Mouse (Mus musculus) limb, embryonic 11.5 days (tissue): ENCODE results near the gene Gpat3. TPM values are rescaled to one million over a fixed set of nuclear protein-coding genes. Genes with fewer than 3 reads are reported as not detected.

ENCODE experiments used
- ATAC-seq: fragments of 200-750 bp; cut with Nextera tagmentation; 2 replicates; pipeline ENCODE4 v1.8.0; 2017; ENCODE audit warnings: low read depth; ENCODE audit not compliant: insufficient number of reproducible peaks, low FRiP score, low TSS enrichment
- DNase-seq: peaks from one replicate; pipeline ENCODE4 v3.0.0-alpha.2; 2015; ENCODE audit warnings: low spot score
- H3K27ac ChIP-seq: fragments of 300-500 bp; sonication (generic); replicated peaks from 2 replicates; pipeline ENCODE4 v1.5.1; 2014; ENCODE audit warnings: low read depth, mild to moderate bottlenecking, low read length
- H3K27me3 ChIP-seq: fragments of 300-500 bp; sonication (generic); 2 replicates; pipeline ENCODE4 v1.6.1; 2014; ENCODE audit warnings: mild to moderate bottlenecking, low read length, mixed read lengths; ENCODE audit not compliant: control insufficient read depth, insufficient read depth
- H3K36me3 ChIP-seq: fragments of 300-500 bp; sonication (generic); 2 replicates; pipeline ENCODE4 v1.6.1; 2014; ENCODE audit warnings: mild to moderate bottlenecking, low read length, moderate library complexity, mixed read lengths; ENCODE audit not compliant: control insufficient read depth, insufficient read depth
- H3K4me1 ChIP-seq: fragments of 300-500 bp; sonication (generic); 2 replicates; pipeline ENCODE4 v1.6.1; 2014; ENCODE audit warnings: low read length, mixed read lengths; ENCODE audit not compliant: control insufficient read depth, insufficient read depth
- H3K4me2 ChIP-seq: fragments of 300-500 bp; sonication (generic); 2 replicates; pipeline ENCODE4 v1.6.1; 2014; ENCODE audit warnings: low read depth, mild to moderate bottlenecking, moderate library complexity; ENCODE audit not compliant: severe bottlenecking
- H3K4me3 ChIP-seq: fragments of 300-500 bp; sonication (generic); 2 replicates; pipeline ENCODE4 v1.5.1; 2014; ENCODE audit warnings: low read depth, low read length
- H3K9ac ChIP-seq: fragments of 300-500 bp; sonication (generic); 2 replicates; pipeline ENCODE4 v1.6.1; 2014; ENCODE audit warnings: mild to moderate bottlenecking, low read length
- H3K9me3 ChIP-seq: fragments of 300-500 bp; sonication (generic); 2 replicates; pipeline ENCODE4 v1.6.1; 2016; ENCODE audit warnings: low read length; ENCODE audit not compliant: control insufficient read depth
- WGBS: fragments of 180-500 bp; shearing (Covaris S2); extraction: QIAGEN DNeasy Blood & Tissue Kit; methylation state at CpG from one replicate; pipeline ENCODE4 v1.1.7; 2014; 5-methylcytosine and 5-hydroxymethylcytosine counted together
- polyA plus RNA-seq: library from polyadenylated mRNA; unstranded; fragments of >200 nt; fragmentation: Nextera tagmentation; extraction: Ambion mirVana; gene quantifications from 2 replicates; pipeline ENCODE4 v1.2.1, GENCODE M21; 2014

The Gpat3 gene
- polyA plus RNA-seq, 1 experiment from 2014 or later = 0.45 TPM

DNA sequence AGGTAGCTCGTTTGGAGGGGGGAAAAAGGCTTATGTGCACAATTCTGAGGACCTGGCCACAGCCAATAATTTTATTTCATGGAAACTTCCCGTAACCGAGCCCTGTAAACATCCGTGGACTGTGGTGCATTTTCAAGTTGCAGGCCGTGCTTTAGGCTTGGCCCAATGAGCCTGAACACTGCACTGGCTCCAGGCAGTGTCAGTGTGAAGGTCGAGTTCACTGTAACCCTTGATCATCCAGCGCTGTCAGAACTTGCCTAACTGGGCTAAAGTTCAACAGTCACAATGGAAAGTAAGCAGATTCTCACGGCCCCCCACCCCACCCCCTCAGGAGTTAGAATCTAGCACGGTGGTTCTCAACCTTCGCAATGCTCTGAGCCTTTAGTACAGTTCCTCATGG, 50.7 kb downstream of the Gpat3 start:
- ATAC-seq (no peak), DNase-seq (no peak)
- WGBS = 82% methylated on average over 10 of the region's 10 CpGs
- Histone ChIP-seq H3K27ac (no peak overlapping the region), H3K9ac (no peak overlapping the region), H3K27me3 (no peaks in the 10 kb centered on the region), H3K4me2 (no peak overlapping the region), H3K36me3 (no peaks in the 10 kb centered on the region), H3K4me3 (no peak overlapping the region), H3K9me3 (no peaks in the 10 kb centered on the region), H3K4me1 (no peaks in the 10 kb centered on the region)

GRCm38 (mm10) chr5:100899745-100900489, 54.4 kb downstream of the Gpat3 start:
- ATAC-seq (no peak), DNase-seq (no peak)
- no peaks in the 10 kb centered on the region for H3K36me3 ChIP-seq
- H3K27ac ChIP-seq = no peak overlapping the region
- H3K4me3 ChIP-seq = no peak overlapping the region
- H3K27me3 ChIP-seq = no peaks in the 10 kb centered on the region
- 77% methylated on average over 11 of the region's 11 CpGs for WGBS
- no peaks in the 10 kb centered on the region for H3K9me3 ChIP-seq
- no peaks in the 10 kb centered on the region for H3K4me1 ChIP-seq
- H3K9ac ChIP-seq = no peak overlapping the region
- H3K4me2 ChIP-seq = no peak overlapping the region

DNA sequence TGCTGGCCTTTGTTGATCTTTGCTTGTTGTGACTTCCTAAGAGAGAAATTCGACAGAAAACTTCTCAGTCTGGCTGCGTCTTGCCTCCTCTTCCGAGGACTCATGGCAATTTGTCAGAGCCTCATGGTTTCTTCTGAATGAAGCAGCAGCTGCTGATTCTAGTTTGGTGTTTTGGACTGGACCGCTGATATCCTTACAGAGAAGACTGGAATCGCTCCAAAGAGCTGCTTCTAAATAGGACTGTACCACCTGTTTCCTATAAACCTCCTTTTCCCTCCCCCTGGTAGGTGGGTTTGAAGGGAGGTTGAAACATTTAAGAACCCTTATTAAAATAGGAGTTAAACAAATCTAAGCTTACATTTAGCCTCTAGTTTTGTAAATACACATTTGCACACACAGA, 55.5 kb downstream of the Gpat3 start:
- H3K4me3 ChIP-seq = no peak overlapping the region
- no peak overlapping the region for H3K4me2 ChIP-seq
- 85% methylated on average over 5 of the region's 5 CpGs for WGBS
- H3K9ac ChIP-seq = no peak overlapping the region
- no peak for DNase-seq
- no peak for ATAC-seq
- H3K4me1 ChIP-seq = no peaks in the 10 kb centered on the region
- no peak overlapping the region for H3K27ac ChIP-seq
- no peaks in the 10 kb centered on the region for H3K36me3 ChIP-seq
- no peaks in the 10 kb centered on the region for H3K9me3 ChIP-seq
- no peaks in the 10 kb centered on the region for H3K27me3 ChIP-seq

- 85% methylated on average over 7 of the region's 7 CpGs for WGBS
- ATAC-seq (no peak), DNase-seq (no peak)
- Histone ChIP-seq H3K27me3 (no peaks in the 10 kb centered on the region), H3K4me2 (no peak overlapping the region), H3K9me3 (no peaks in the 10 kb centered on the region), H3K4me3 (no peak overlapping the region), H3K27ac (no peak overlapping the region), H3K4me1 (no peaks in the 10 kb centered on the region), H3K36me3 (no peaks in the 10 kb centered on the region), H3K9ac (no peak overlapping the region)
Observed at GRCm38 (mm10) chr5:100908478-100908877, 63.0 kb downstream of the Gpat3 start.

GRCm38 (mm10) chr5:100908901-100909300, 63.4 kb downstream of the Gpat3 start:
- no peak overlapping the region for H3K27ac ChIP-seq
- no peaks in the 10 kb centered on the region for H3K4me1 ChIP-seq
- no peaks in the 10 kb centered on the region for H3K36me3 ChIP-seq
- no peak overlapping the region for H3K9ac ChIP-seq
- DNase-seq (no peak), ATAC-seq (no peak)
- no peaks in the 10 kb centered on the region for H3K9me3 ChIP-seq
- H3K4me3 ChIP-seq = no peak overlapping the region
- no peaks in the 10 kb centered on the region for H3K27me3 ChIP-seq
- 87% methylated on average over 10 of the region's 10 CpGs for WGBS
- no peak overlapping the region for H3K4me2 ChIP-seq

DNA sequence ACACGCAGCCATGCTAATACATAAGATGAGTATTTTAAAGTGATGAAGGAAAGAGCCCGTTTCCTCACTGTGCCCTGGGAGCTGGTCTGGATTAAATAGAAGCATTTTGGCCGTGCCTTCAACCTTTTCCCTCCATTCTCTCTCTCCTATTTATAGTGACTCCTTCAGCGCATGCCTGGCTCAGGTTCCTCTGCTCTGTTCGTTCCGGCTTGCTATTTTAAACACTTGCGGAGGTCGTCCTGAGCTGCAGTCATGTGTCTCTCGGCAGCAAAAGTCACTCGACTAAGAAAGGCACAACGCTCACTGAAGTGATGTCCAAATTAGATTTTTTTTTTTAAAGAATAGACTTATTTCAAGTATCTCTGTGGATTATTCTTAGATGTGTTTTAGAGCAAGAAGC, 64.2 kb downstream of the Gpat3 start:
- H3K27me3 ChIP-seq = no peaks in the 10 kb centered on the region
- H3K4me2 ChIP-seq = no peak overlapping the region
- no peak overlapping the region for H3K4me3 ChIP-seq
- ATAC-seq = no peak
- H3K9me3 ChIP-seq = no peaks in the 10 kb centered on the region
- H3K9ac ChIP-seq = no peak overlapping the region
- no peaks in the 10 kb centered on the region for H3K36me3 ChIP-seq
- no peak overlapping the region for H3K27ac ChIP-seq
- WGBS = 84% methylated on average over 11 of the region's 11 CpGs
- H3K4me1 ChIP-seq = no peaks in the 10 kb centered on the region
- DNase-seq = no peak

GRCm38 (mm10) chr5:100911502-100912097, 66.1 kb downstream of the Gpat3 start:
- Histone ChIP-seq H3K4me1 (no peaks in the 10 kb centered on the region), H3K27me3 (no peaks in the 10 kb centered on the region), H3K9ac (no peak overlapping the region), H3K4me2 (no peak overlapping the region), H3K36me3 (no peaks in the 10 kb centered on the region), H3K27ac (no peak overlapping the region), H3K9me3 (no peaks in the 10 kb centered on the region), H3K4me3 (no peak overlapping the region)
- ATAC-seq (no peak), DNase-seq (no peak)
- WGBS = 70% methylated on average over 19 of the region's 19 CpGs

- no peak overlapping the region for H3K27ac ChIP-seq
- H3K27me3 ChIP-seq = no peaks in the 10 kb centered on the region
- ATAC-seq (no peak), DNase-seq (no peak)
- H3K9me3 ChIP-seq = no peaks in the 10 kb centered on the region
- no peak overlapping the region for H3K9ac ChIP-seq
- H3K4me1 ChIP-seq = no peaks in the 10 kb centered on the region
- H3K36me3 ChIP-seq = no peaks in the 10 kb centered on the region
- no peak overlapping the region for H3K4me2 ChIP-seq
- no peak overlapping the region for H3K4me3 ChIP-seq
- 82% methylated on average over 7 of the region's 7 CpGs for WGBS
Observed at GRCm38 (mm10) chr5:100912366-100912765, 66.9 kb downstream of the Gpat3 start.
